Mouse (Mus musculus): Measurements from ENCODE around the gene Gpatch2.

Gene Gpatch2

DNA sequence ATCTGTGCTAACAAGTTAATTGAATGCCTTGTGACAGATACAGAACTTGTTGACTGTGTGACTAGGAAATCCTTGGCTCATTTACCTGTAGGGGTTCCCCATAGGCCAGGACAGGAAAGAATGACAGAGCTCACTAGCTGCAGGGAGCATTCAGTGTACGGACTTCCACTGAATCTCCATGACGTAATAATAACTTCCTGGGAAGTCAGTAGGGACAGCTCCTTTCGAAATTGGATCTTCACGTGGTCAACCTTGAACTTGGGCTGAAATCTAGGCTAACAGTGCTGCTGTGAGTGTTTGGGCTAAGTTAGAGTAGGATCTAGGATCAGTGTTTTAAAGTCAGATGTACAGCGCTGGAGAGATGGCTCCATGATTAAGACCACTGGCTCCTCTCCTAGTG is 29.4 kb downstream of the Gpatch2 start:
- DNase-seq (ENCODE audit: low read depth in 2 of 2, low spot score in 2 of 2): no peak

DNA sequence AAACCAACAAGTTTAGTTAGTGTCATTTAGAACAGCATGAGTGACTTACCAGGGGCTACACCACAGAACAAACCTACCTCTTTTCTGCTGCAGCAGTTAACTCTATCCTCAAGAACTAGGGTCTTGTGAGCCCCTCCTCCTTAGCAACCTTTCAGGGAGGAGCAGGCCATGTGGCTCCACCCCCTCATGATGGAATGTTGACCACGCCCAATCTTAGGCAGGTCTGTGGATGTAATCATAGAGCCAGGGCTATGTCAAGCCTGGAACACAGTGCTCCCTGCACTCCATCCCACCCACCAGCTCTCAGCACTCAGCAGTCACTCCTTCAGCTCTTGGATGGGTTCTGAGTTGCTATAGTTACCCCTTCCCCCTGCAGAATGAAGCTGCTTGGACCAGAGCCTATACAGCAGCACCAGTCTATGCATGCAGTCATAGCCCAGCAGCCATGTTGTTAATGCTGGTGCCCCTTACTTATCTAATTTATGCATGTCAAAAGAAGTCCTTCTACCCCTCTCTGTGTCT is 35.5 kb downstream of the Gpatch2 start:
- no peak for DNase-seq (ENCODE audit: low read depth in 2 of 2, low spot score in 2 of 2)

- no peak for DNase-seq (ENCODE audit: low read depth in 2 of 2, low spot score in 2 of 2)
Measured at GRCm38 (mm10) chr1:187258756-187259155, 43.4 kb downstream of the Gpatch2 start.

GRCm38 (mm10) chr1:187267601-187268000 is 52.3 kb downstream of the Gpatch2 start:
- DNase-seq (ENCODE audit: low read depth in 2 of 2, low spot score in 2 of 2): no peak

- no peak for DNase-seq (ENCODE audit: low read depth in 2 of 2, low spot score in 2 of 2)
Measured at GRCm38 (mm10) chr1:187270318-187271247, 55.3 kb downstream of the Gpatch2 start.

DNA sequence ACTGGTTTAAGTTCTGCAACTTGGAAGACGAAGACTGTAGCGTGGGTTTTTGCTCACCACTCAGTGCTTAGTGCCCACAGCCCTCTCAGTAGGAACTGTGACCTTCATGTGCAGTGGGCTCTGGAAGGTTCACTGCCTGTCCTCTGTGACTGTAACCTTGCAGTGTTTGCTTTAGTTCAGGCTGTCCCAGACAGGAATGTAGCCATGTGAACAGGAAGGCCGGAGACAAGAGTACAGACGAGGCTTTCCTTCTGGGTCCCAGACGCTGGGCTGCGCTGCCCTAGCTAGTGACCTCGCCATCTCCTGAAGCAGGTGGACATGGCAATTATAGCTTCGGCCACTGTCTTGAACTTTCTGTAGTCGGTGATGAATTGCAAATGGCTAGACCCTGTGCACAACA is 62.0 kb downstream of the Gpatch2 start:
- no peak for DNase-seq (ENCODE audit: low read depth in 2 of 2, low spot score in 2 of 2)

DNA sequence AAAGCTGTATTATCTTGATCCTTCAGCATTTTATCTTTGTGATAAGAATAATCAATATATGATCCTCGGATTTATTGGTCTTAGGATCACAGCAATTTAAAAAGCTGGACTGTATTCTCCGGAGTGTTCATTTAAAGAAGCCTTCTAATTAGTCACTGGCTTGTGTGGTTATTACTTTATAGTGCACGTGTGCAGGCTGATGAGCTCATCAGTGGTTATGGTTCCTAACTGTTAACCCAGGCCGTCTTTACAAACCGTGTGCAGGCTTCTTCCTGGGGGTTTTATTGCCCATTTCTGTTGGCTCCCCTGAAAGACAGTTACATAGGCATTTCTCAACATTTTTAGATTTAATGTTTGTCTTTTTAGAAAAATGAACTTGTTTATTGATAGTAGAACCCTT is 63.2 kb downstream of the Gpatch2 start:
- DNase-seq (ENCODE audit: low read depth in 2 of 2, low spot score in 2 of 2): no peak

DNA sequence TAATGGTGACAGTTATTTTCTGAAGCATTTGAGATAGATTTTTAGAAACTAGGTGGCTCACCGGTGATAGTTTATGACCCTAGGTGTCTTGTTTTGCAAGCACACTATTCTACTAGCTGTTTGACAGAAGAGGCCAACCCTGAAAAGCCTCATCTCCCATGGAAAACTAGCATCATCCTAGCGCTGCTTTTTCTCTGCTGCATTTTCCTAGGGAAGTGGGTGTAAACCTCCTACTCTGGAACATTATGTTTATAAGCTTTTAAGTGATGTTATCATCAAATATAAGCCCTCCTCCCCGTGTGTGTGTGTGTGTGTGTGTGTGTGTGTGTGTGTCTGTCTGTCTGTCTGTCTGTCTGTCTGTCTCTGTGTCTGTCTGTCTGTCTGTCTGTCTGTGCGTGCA is 64.5 kb downstream of the Gpatch2 start:
- DNase-seq (ENCODE audit: low read depth in 2 of 2, low spot score in 2 of 2): no peak

GRCm38 (mm10) chr1:187282321-187282720 is 67.0 kb downstream of the Gpatch2 start:
- no peak for DNase-seq (ENCODE audit: low read depth in 2 of 2, low spot score in 2 of 2)

GRCm38 (mm10) chr1:187282804-187283203 is 67.5 kb downstream of the Gpatch2 start:
- DNase-seq (ENCODE audit: low read depth in 2 of 2, low spot score in 2 of 2): no peak

GRCm38 (mm10) chr1:187285735-187286134 is 70.4 kb downstream of the Gpatch2 start:
- DNase-seq (ENCODE audit: low read depth in 2 of 2, low spot score in 2 of 2): no peak

GRCm38 (mm10) chr1:187286411-187286810 is 71.1 kb downstream of the Gpatch2 start:
- DNase-seq (ENCODE audit: low read depth in 2 of 2, low spot score in 2 of 2): no peak

DNA sequence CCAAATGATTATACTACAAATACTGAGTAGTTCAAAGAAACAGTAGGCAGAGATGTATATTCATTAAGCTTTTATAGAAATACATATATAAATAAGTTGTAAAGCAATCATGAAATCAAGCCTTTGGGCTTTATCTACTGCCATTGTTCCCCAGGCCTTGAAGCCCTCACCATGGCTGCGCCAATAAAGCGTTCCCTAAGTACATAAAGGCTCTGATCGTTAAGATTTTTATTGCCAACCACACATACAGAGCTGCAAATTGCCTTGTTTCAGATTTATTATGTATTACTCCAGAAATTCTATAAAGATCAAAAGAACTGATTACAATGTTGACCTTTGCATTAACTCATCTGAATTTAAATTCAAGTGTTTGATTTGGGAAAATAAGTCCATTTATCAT is 71.6 kb downstream of the Gpatch2 start:
- DNase-seq (ENCODE audit: low read depth in 2 of 2, low spot score in 2 of 2): no peak

DNA sequence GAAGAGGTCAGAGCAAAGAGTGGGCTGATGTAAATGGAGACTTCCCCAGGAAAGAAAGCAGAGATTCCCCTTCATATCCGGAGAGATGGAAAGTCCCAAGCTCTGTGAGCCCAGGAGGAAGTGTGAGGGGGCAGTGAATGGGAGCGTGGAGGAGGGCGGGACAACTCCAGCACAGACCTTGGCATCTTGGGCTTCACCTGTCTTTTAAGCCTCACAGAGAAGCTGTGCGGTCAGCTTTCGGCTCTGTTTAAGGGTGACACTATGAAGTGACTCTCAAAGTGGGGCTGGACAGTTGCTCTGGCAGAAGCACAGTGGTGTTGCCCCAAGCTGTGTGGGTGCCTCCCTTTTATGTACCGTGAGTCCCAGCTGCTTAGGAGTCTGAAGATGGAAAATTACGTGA is 74.9 kb downstream of the Gpatch2 start:
- no peak for DNase-seq (ENCODE audit: low read depth in 2 of 2, low spot score in 2 of 2)

- DNase-seq (ENCODE audit: low read depth in 2 of 2, low spot score in 2 of 2): no peak
Measured at GRCm38 (mm10) chr1:187291480-187292394, 76.4 kb downstream of the Gpatch2 start.

- no peak for DNase-seq (ENCODE audit: low read depth in 2 of 2, low spot score in 2 of 2)
Measured at GRCm38 (mm10) chr1:187292395-187292749, 77.1 kb downstream of the Gpatch2 start.

- DNase-seq (ENCODE audit: low read depth in 2 of 2, low spot score in 2 of 2): no peak
Measured at GRCm38 (mm10) chr1:187293233-187293632, 77.9 kb downstream of the Gpatch2 start.

DNA sequence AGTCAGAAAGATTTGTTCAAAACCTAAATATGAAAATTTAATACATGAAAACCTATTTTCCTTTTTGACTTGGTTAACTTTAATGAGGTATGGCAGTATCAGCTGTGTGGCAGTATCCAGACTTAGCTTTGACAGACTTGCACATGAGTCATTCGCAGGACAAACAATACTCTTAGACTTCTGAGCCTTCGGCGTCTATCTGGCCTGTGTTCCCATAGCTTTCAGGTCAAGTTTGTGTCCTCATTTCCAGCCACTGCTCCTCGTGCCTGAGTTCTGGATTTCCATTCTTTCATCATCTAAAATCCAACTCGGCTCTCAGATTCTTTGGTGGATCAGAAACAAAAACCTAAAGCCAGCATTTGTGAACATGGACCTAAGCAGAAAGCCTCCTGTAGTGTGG is 79.2 kb downstream of the Gpatch2 start:
- no peak for DNase-seq (ENCODE audit: low read depth in 2 of 2, low spot score in 2 of 2)

GRCm38 (mm10) chr1:187295038-187295559 is 79.8 kb downstream of the Gpatch2 start:
- DNase-seq (ENCODE audit: low read depth in 2 of 2, low spot score in 2 of 2): no peak

GRCm38 (mm10) chr1:187295711-187296110 is 80.4 kb downstream of the Gpatch2 start:
- no peak for DNase-seq (ENCODE audit: low read depth in 2 of 2, low spot score in 2 of 2)

DNA sequence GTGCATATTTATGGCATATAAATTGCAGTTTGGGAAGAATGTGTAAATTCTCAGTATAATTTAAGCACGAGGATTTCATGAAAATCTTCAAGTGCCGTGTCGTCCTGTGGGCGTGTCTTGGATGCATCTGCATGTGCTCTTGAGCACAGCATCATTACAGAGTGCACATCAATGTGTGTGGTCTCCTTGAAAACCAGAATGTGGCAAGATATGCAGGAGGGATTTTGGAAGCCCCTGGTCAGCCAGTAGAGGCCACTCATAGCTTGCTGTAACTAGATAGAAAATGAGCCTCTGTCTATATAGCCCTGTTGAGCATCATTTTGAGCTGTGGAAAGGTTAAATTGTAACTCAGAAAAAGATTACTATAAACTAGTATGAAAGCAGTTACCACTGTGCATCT is 83.9 kb downstream of the Gpatch2 start:
- DNase-seq (ENCODE audit: low read depth in 2 of 2, low spot score in 2 of 2): no peak

DNA sequence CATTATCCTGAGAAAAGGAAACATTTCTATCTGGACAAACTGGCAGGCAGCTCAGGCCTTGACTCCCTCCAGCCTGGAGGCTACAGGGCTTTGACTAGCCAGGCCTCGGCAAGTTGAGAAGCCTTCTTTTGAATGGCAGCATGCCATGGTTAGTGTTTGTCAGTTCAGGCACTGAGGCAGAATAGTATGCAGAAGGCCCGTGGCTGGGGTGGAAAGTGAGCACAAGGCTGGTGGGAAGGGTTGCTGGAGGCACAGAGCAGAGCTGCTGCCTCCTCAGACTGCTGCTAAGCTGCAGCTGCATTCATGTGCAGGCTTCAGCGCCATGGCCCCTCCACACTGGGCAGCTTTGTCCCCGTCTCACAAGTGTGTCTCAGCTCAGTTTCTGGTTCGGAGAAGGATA is 85.3 kb downstream of the Gpatch2 start:
- DNase-seq (ENCODE audit: low read depth in 2 of 2, low spot score in 2 of 2): no peak

All from CD8-positive naive resting alpha-beta T cell, adult 2 months (primary cell).